In the genomic region with DNA sequence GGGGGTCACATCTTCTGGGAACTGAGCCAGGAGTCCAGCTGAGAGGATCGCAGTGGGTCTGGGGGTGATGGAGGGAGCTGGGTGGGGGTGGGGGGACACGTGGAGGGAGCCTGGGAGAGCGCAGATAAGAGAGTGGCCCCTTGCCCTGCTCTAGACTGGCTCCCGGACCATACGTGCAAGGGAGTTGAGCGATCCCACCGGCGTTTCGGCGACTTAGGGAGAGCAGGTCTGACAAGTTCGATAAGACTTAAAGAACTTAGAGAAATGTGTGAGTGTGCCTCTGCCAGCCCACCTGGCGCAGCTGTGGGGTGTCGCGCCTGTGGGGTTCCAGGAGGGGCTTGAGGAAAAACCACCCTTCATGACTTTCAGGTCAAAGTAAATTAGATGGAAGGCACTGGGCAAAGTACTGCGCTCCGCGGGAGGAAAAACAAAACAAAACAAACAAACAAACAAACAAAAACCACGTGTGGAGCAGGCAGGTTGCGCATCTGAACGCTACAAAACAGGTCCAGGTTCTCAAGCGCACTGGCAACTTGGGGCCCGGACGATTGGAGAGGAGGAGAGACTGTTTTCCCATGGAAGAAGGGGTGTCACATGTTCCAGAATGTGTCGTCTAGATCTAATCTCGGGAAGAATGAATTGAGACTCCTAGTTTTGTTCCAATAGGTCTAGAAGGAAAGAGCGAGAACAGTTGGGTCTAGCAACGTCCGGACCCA, we compare ENCODE assay signal across 8 mouse cellular contexts. TPM values are rescaled to one million over a fixed set of nuclear protein-coding genes. Genes with fewer than 3 reads are reported as not detected.
DNase-seq lines count a peak whose midpoint lies in the region; ATAC-seq and TF ChIP-seq lines count a peak whose summit lies in the region.

No protein-coding gene starts in this region.

- peaks cover 13% of the 10 kb centered on the region for H3K4me1 ChIP-seq in kidney, embryonic 15.5 days
- 0 out of 2 replicates have a peak, but pooled peaks cover 3% of the 10 kb centered on the region for H3K4me1 ChIP-seq in brown adipose tissue, adult 24 weeks (ENCODE audit: control insufficient read depth, insufficient read depth, insufficient read length, low read length)
- peaks cover 16% of the 10 kb centered on the region for H3K4me1 ChIP-seq in heart, postnatal 0 days (ENCODE audit: control insufficient read depth, insufficient read depth)
- H3K4me1 ChIP-seq in liver, embryonic 14.5 days (replicated peaks; ENCODE audit: control insufficient read depth in 2 of 2, insufficient read depth in 2 of 2, low read length in 1 of 2) = peaks cover 0 to 21% of the 10 kb centered on the region in 2 experiments; a peak in 3 of 4 replicates

- peaks cover 40% of the 10 kb centered on the region for H3K27me3 ChIP-seq in kidney, embryonic 15.5 days
- H3K27me3 ChIP-seq in heart, postnatal 0 days (ENCODE audit: control insufficient read depth, insufficient read depth, low read length) = no peaks in the 10 kb centered on the region
- no peaks in the 10 kb centered on the region; the same call in 1 of the 2 replicates for H3K27me3 ChIP-seq in liver, embryonic 14.5 days (ENCODE audit: control insufficient read depth, insufficient read depth, low read length)
- H3K27me3 ChIP-seq in splenic B cell, adult 2 months (ENCODE audit: control insufficient read depth, insufficient read depth, low read length, poor library complexity, severe bottlenecking) = no peaks in the 10 kb centered on the region

- 4% methylated on average over 28 of the region's 28 CpGs for WGBS in kidney, embryonic 15.5 days
- WGBS in heart, postnatal 0 days = 6% methylated on average over 28 of the region's 28 CpGs
- 6% methylated on average over 28 of the region's 28 CpGs for WGBS in liver, embryonic 14.5 days (ENCODE audit: insufficient replicate concordance)

- no peaks in the 10 kb centered on the region for H3K9me3 ChIP-seq in kidney, embryonic 15.5 days (replicated peaks)
- no peaks in the 10 kb centered on the region for H3K9me3 ChIP-seq in heart, postnatal 0 days (replicated peaks; ENCODE audit: control insufficient read depth, low read length)
- no peaks in the 10 kb centered on the region for H3K9me3 ChIP-seq in liver, embryonic 14.5 days (ENCODE audit: control insufficient read depth, low read length)

- no peak overlapping the region for H3K27ac ChIP-seq in kidney, embryonic 15.5 days
- peak overlapping the region; percentile 97 for H3K27ac ChIP-seq in brown adipose tissue, adult 24 weeks (replicated peaks; ENCODE audit: low read depth, low read length)
- H3K27ac ChIP-seq in heart, postnatal 0 days (ENCODE audit: low read depth) = peak overlapping the region; percentile 92; the same call in 1 of the 2 replicates
- no peak overlapping the region for H3K27ac ChIP-seq in liver, embryonic 14.5 days

- peak overlapping the region; percentile 56 for H3K9ac ChIP-seq in kidney, embryonic 15.5 days
- peak overlapping the region; percentile 88 for H3K9ac ChIP-seq in heart, postnatal 0 days (replicated peaks; ENCODE audit: low read depth, low read length)
- H3K9ac ChIP-seq in liver, embryonic 14.5 days (replicated peaks) = peak overlapping the region; percentile 64

- TF ChIP-seq EP300 in heart, postnatal 0 days (IDR thresholded peaks at IDR 0.05; ENCODE audit: low read depth) = no peak
- no peak for TF ChIP-seq EP300 in liver, embryonic 14.5 days (IDR thresholded peaks at IDR 0.05; ENCODE audit: low read depth)

- peak; percentile 59 for ATAC-seq in kidney, embryonic 15.5 days (replicated peaks; ENCODE audit: low FRiP score)
- peak; percentile 25; the same call in 1 of the 2 replicates for ATAC-seq in heart, postnatal 0 days (ENCODE audit: insufficient read depth, low read depth)
- ATAC-seq in liver, embryonic 14.5 days (ENCODE audit: insufficient read depth) = peak; percentile 56

- peak overlapping the region; percentile 70 for H3K4me3 ChIP-seq in kidney, embryonic 15.5 days (replicated peaks)
- H3K4me3 ChIP-seq in brown adipose tissue, adult 24 weeks (ENCODE audit: insufficient read depth, low read depth, low read length) = peak overlapping the region; percentile 98
- peak overlapping the region; percentile 87 for H3K4me3 ChIP-seq in heart, postnatal 0 days (ENCODE audit: low read depth, low read length)
- H3K4me3 ChIP-seq in liver, embryonic 14.5 days (ENCODE audit: insufficient read depth in 1 of 2, low read depth in 2 of 2, low read length in 2 of 2) = peak overlapping the region; percentile 65 to 68

- H3K4me2 ChIP-seq in kidney, embryonic 15.5 days = peak overlapping the region; percentile 97
- H3K4me2 ChIP-seq in heart, postnatal 0 days (ENCODE audit: low read depth, low read length) = peak overlapping the region; percentile 85
- peak overlapping the region; percentile 72 for H3K4me2 ChIP-seq in liver, embryonic 14.5 days (ENCODE audit: low read depth)

- no peak for TF ChIP-seq CTCF in heart, postnatal 0 days (IDR thresholded peaks at IDR 0.05; ENCODE audit: low read depth)
- TF ChIP-seq CTCF in liver, embryonic 14.5 days (IDR thresholded peaks at IDR 0.05; ENCODE audit: low read depth) = no peak

- DNase-seq in kidney, postnatal 25 days = no peak
- no peak for DNase-seq in heart, postnatal 0 days (ENCODE audit: low spot score)
- no peak for DNase-seq in liver, embryonic 14.5 days (ENCODE audit: low read depth in 3 of 3, low spot score in 3 of 3)
- peak; percentile 16 for DNase-seq in splenic B cell, adult 2 months (ENCODE audit: low read depth, low spot score)
- no peak for DNase-seq in frontal cortex, postnatal 36 days (ENCODE audit: low spot score in 2 of 2)
- DNase-seq in cerebellum, adult 9-10 months = no peak

- no peaks in the 10 kb centered on the region for H3K36me3 ChIP-seq in kidney, embryonic 15.5 days
- H3K36me3 ChIP-seq in heart, postnatal 0 days (replicated peaks; ENCODE audit: control insufficient read depth, insufficient read depth, low read length) = no peaks in the 10 kb centered on the region
- H3K36me3 ChIP-seq in liver, embryonic 14.5 days (replicated peaks; ENCODE audit: control insufficient read depth, insufficient read depth, low read depth) = no peaks in the 10 kb centered on the region
- H3K36me3 ChIP-seq in splenic B cell, adult 2 months (ENCODE audit: control insufficient read depth, insufficient read depth, low read length, poor library complexity, severe bottlenecking) = no peaks in the 10 kb centered on the region

RNA-seq across cellular contexts. Expression of a gene that starts 1.1 kb away (rescaled TPM):
- polyA plus RNA-seq in kidney, embryonic 15.5 days (2015; fragmentation: Nextera tagmentation; extraction: Ambion mirVana) = 2.1 and 2.2 TPM in 2 replicates
- 44.9 and 47.0 TPM in 2 replicates for polyA plus RNA-seq in brown adipose tissue, adult 24 weeks (2012; ENCODE audit: insufficient read depth, insufficient read length, missing spikeins)
- total RNA-seq in heart, postnatal 0 days (2014; rRNA removed; ENCODE audit: low replicate concordance) = 11.6 and 14.2 TPM in 2 replicates
- 21.7 and 24.7 TPM in 2 replicates for polyA plus RNA-seq in heart, postnatal 0 days (2015; fragmentation: Nextera tagmentation; extraction: Ambion mirVana)
- 3.8 and 5.9 TPM in 2 replicates for polyA plus RNA-seq in liver, embryonic 14.5 days (2012; rRNA removed)
- 3.7 and 5.1 TPM in 2 replicates for polyA plus RNA-seq in liver, embryonic 14.5 days (2014; fragmentation: Nextera tagmentation; extraction: Ambion mirVana)

Comparison
In these comparisons a context has a peak if more than half of its experiments do, and no peak if none do; other contexts are left out.
1. H3K27ac ChIP-seq: peak in brown adipose tissue, adult 24 weeks (single experiment) and heart, postnatal 0 days (single experiment); none in kidney, embryonic 15.5 days (single experiment) and liver, embryonic 14.5 days (single experiment).
2. Peak in every context shown above with its lines, with median percentiles within 50 percentile points of each other: ATAC-seq, H3K4me2 ChIP-seq, H3K4me3 ChIP-seq and H3K9ac ChIP-seq.